Mouse (Mus musculus) left cerebral cortex, adult 18-20 months (tissue): ENCODE results near the gene 2410004B18Rik. TPM values are rescaled to one million over a fixed set of nuclear protein-coding genes. Genes with fewer than 3 reads are reported as not detected.
"Not testable (repeated sequence)": the region's sequence is repeated elsewhere in the genome, so short reads cannot be mapped to it uniquely, and the experiment has no call there.

Experiments
- DNase-seq, 2 experiments: peaks; one replicate each; pipeline ENCODE4 v3.0.0; 2021 to 2022; ENCODE audit warnings: low spot score in 2 of 2, mixed read lengths in 1 of 2
- long read RNA-seq, 2 experiments: library from polyadenylated mRNA; stranded (forward); transcript quantifications; one replicate each; pipeline ENCODE4 v2.0.0; 2021
- total RNA-seq, 2 experiments: library from RNA; stranded (reverse); gene quantifications; 2 replicates each; pipeline ENCODE4 v1.2.3; 2021

Gene 2410004B18Rik
- 10 to 100 TPM; 38.6 to 38.9 TPM for total RNA-seq
- long read RNA-seq, experiment 1, transcript 2410004B18Rik-207 (3 exons, 724 nt), result minor isoform, 15 of 95 reads
- long read RNA-seq, experiment 1, transcript 2410004B18Rik-201 (3 exons, 1,547 nt), result major isoform, 64 of 95 reads
- long read RNA-seq, experiment 1, transcript 2410004B18Rik-202 (4 exons, 1,644 nt), result minor isoform, 11 of 95 reads
- long read RNA-seq, experiment 1, partial matches to known transcripts, result 3 of 95 reads
- long read RNA-seq, experiment 1, other reads (novel, unspliced or antisense), result 0 of 95 reads
- long read RNA-seq, experiment 2, transcript 2410004B18Rik-202 (4 exons, 1,644 nt), result minor isoform, 5 of 56 reads
- long read RNA-seq, experiment 2, transcript 2410004B18Rik-201 (3 exons, 1,547 nt), result major isoform, 43 of 56 reads
- long read RNA-seq, experiment 2, partial matches to known transcripts, result 3 of 56 reads
- long read RNA-seq, experiment 2, other reads (novel, unspliced or antisense), result 0 of 56 reads

DNA sequence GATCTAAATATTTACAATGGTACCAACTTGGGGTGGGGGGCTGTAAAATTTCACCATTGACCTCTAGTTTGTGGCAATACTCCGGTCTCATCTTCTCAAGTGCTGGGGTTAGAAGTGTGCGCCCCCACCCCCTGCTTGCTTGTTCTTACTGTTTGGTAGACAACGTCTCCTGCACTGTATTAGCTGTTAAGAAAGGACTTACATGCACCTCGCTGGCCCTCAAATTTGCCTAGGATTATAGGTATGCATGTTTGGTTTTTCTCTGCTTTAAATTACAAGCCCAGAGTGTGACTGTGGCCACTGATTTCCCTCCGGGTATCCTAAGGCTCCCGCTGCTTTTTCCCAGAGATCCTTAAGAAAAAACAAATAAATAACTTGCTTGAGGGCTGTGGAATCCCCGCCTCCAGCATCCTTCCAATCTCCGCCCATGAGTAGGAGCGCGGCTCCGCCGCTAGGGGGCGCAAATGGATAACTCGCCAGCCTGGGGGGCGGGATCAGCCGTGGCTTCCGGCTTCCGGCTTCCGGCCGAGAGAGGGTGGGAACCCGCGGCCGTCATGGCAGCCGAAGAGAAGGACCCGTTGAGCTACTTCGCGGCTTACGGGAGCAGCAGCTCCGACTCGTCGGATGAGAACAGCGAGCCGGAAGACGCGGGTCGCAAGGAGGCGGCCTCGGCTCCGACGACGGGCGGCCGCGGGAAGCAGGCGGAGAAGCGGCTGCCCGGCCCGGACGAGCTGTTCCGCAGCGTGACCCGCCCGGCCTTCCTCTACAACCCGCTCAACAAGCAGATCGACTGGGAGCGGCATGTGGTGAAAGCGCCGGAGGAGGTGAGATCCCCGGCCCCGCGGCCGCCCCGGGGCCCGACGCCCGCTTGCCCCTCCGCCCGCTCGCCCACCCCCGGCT is at the start of gene 2410004B18Rik:
TSS of gene 2410004B18Rik (plus strand) at position 510 of the 900 bp plus-strand sequence.
- DNase-seq, result peak; percentile 91 to 92

DNA sequence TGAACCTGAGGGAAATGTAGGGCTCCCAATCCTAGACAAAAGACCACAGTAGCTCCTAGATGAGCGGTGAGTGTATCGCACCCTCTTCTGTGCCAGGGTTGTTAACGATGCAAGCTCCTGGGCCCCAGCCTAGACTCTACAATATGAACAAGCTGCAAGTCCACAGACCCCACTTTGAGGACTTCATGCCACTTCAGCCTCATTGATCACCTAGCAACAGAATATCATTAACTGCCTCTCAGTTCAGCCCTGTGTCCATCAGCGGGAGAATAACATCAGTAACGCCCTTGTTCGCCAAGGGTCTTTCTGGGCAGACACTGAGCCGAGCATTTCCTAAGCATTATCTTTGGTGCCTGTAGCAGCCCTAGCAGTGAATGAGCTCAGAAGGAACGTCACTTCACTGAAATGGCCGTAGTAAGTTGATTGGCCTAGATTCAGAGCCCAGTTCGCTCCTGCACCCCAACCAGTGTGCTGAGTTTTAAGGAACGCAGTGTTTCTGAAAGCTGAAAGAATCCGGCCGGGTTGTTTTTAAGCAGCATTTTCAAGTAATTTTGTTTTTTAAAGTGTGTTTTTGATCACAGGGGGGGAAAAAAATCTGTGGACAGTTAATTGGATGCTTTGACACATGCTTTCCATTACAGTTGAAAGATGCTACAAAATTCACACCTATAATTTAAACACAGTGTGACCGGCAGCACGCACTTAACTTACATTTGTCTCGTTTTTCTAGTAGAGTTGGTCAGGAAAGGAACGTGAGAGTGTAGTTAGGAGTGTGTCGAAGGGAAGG is 47.3 kb upstream of the 2410004B18Rik start:
- peak in 1 of 2 experiments; percentile 7 for DNase-seq

DNA sequence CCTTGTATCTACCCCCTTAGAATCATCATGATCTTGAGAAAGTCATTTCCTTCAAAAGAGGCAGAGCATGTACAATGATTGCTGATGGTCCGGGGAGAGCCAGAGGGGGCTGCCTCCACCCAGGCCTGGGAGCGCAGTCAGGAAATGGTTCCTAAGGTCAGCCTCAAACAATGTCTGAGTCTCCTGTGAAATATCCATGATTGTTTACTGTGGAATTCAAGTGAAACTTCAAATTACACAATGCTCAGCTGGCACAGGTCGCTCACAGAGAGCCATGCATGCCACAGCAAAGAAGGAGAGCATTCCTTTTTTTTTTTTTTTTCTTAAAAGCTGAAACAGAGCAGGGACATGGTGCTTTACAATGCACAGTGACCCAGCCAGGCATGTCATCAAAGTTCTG is 45.4 kb upstream of the 2410004B18Rik start:
- DNase-seq, result no peak

DNA sequence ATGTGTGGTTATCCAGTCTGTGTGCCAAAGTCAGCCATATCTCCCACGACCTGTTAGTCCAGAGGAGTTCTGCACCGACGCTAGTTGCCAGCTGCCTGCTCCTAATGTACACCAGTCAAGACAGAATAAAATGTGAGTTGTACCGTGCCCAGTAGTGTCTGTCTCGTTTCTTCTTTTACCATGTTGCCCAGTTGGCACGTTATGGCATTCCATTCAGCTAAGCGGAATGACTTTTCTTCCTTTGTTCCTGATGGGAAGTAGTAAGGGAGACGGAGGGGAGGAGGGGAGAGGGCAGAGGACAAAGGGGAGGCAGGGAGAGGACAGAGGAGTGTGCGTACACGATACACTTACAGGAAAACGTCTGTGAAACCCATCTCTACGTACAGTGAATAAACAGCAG is 43.7 kb upstream of the 2410004B18Rik start:
- no peak for DNase-seq

DNA sequence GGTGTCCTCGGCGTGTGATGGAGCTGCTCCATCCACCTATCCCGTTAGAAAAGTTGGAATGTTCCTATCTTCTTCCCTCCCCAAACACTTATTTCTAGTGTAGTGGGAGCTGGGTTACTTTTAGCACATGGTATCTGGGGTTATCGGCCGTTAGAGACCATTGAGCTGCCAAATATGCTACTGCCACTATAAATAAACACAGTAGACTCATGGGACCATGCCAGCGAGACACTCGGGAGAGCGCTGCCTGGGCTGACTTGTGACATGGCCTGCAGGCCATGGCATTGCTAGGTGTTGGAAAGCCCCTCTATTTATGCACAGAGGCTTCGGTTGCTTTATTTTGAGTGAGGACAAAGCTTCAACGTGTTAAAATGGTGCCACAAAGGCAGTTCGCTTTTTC is 40.1 kb upstream of the 2410004B18Rik start:
- no peak for DNase-seq

DNA sequence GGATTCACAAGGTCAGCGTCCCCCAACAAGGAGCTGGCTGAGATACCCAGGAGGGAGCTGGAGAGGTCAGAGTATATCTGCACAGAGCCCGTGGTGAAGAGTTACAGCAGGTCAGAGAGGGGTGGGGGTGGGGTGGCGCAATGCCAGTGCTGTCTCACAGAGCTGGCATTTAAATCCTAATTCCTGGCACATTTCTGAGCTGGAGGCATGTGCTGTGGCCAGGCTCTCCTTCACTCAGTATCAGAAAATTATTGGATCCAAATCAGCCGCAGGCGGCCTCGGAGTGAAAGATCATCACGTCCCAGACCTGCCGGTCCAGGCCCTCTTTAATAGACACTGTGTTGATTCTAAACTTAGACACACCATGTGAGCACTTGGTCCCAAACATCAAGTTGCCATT is 38.0 kb upstream of the 2410004B18Rik start:
- no peak for DNase-seq

DNA sequence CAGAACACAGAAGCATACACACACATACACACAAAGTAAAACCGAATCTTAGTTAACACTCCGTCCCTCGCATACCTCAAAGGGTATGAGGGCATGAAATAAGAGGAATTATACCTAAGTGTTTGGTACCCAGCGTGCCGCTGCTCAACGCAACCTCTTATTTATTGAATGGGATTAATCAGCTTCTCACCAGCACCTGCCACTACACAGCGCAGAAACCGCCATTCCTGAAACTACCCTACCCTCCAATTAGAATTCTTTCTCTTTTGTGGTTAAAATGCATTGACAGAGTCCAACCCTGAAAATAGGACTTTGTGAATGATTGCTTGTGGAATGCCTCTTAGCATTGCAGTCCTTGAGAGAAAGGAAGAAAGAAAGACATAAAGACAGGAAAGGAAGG is 34.3 kb upstream of the 2410004B18Rik start:
- no peak for DNase-seq

DNA sequence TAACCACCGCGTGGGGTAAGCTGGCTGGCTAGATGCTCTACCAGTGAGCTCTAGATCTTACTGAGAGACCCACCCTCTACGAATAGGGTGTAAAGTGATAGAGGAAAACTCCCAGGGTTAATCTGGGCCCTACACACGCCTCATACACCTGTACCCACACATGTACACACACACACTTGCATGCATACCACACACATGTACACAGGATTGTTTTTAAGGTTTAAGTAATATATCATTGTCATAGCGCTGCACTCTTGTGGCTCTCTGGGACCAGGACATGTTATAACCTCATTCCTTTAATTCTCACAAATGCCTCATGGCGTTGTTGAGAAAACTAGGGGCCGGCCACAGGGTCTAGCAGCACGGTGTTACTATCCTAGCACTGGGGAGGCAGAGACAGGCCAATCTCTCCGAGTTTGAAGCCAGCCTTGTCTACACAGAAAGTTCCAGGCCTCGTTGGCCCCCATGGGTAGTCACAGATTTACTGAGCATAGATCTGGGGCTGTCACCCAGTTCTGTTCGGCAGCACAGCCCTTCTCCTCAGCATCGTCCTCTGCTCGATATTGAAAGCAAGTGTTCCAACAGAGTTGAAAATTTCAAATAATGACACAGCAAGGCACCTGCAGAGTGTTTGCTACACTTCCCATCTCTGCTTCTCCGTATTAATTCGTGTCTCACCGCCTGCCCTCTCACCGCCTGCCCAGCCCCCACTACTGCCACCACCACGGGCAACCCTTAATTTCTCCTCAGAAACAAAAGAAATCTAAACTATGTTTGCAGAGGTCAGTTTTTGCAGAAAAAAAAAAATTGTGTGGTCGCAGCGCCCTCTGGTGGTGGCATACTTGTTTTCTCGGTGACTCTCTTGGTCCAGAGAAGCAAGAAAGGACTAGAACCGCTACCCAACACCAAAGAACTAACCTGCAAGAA is 32.7 kb upstream of the 2410004B18Rik start:
- DNase-seq, result peak; percentile 65 to 78

DNA sequence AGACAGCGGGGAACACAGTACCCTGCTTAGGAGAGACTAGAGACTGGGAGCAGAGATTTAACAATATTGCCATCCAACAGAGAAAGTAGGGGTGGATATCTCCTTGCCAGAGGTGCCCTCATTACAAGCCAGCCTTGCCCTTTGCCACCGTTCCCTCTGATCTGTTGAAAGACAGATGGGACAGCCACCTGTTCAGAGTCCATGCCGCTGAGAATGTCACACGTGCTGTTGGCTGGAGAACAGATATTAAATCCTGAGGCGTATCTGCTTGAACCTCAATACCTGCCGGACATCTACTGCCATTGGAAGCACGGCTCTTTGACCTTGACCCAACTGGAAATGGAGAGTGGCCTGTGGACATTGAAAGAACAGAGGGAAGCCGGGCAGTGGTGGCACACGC is 31.2 kb upstream of the 2410004B18Rik start:
- no peak for DNase-seq

DNA sequence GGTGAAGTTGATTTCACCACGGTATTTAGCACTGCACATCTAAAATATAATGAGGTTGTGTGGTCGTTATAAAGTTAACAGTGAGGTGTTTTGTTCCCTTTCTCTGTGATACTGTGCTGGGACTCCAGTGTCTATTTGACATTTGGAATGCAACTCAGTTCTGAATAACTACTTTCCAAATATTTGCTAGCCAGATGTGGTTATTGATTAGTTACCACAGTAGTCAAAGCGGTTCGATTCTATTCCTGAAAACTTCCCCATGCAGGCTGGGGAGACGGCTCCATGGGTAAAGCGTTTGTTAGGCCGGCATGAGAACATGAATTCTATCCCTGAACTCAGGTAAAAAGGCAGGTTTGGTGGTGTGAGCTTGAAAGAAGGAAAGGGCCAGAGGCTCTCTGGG is 25.3 kb upstream of the 2410004B18Rik start:
- no peak for DNase-seq

DNA sequence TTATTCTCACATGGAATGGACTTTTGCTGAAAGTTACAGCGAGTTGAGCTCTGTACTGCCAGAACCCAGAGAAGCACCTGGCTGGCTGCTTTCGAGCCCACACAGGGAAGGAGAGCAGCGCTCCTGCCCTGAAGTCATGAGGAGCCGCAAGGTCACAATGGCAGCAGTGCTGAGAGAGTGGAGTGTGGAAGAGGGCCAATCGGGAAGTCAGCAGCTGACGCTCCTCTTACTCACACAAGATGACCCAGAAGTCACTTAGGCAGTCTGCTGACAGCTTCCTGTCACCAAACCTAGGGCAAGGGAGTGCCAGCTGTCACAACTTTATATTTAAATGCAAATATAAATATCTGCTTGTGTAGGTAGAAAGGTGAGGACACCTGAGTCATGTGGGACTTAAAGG is 24.6 kb upstream of the 2410004B18Rik start:
- DNase-seq, result no peak

DNA sequence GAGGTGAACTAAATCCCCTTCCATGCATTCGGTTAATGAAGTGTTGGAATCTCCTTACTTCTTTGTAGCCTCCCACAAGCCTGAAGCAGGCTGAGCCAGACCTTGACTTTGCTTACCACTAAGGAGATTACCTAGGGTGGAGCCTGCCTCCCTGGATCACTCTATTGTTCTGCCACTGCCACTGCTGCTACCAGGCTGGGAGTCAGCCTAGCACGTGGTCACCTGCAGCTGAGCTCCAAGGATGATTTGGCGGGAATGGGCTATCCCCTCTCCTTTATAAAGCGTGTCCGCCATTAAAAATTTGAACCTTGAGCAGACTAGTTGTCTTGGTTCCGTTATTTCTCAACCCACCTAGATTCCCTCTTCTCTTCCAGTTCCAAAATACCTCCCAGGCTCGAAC is 23.9 kb upstream of the 2410004B18Rik start:
- not testable (repeated sequence) for DNase-seq

DNA sequence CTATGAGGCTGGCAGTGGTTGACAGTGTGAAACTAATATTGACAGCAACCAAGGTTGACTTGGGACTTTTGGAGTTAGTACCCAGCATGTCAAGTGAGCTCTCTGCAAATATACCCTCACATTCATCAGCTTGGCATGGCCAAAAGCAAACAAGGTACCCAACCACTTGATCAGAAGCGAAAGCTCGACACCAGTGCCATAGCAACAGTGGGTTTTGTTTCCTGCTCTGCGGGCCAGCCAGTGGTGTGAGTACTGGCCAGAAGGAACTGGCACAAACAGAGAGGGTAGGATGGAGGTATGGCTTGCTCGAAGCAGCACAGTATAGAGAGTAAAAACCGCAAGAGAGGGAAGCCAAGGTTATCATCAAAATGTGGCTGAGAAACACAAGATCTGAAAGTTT is 21.4 kb upstream of the 2410004B18Rik start:
- no peak for DNase-seq

DNA sequence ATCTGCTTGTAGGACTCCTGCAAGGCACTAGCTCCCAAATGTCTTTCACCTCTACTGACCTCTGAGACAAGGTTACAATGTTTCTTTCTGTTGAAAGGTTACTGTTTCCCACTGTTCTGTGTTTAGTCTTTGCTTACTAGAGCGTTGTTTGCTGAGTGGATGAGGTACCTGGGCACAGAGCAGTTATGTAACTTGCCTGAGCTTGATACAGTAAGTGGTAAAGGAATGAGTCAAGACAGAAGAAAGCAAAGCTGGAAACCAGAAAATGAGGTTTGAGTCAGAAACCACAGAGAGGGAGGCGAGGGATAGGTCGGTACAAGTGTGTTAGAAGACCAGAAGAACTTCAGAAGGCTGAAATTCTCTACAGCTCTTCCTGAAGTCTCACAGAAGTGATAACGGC is 21.0 kb upstream of the 2410004B18Rik start:
- DNase-seq, result no peak

DNA sequence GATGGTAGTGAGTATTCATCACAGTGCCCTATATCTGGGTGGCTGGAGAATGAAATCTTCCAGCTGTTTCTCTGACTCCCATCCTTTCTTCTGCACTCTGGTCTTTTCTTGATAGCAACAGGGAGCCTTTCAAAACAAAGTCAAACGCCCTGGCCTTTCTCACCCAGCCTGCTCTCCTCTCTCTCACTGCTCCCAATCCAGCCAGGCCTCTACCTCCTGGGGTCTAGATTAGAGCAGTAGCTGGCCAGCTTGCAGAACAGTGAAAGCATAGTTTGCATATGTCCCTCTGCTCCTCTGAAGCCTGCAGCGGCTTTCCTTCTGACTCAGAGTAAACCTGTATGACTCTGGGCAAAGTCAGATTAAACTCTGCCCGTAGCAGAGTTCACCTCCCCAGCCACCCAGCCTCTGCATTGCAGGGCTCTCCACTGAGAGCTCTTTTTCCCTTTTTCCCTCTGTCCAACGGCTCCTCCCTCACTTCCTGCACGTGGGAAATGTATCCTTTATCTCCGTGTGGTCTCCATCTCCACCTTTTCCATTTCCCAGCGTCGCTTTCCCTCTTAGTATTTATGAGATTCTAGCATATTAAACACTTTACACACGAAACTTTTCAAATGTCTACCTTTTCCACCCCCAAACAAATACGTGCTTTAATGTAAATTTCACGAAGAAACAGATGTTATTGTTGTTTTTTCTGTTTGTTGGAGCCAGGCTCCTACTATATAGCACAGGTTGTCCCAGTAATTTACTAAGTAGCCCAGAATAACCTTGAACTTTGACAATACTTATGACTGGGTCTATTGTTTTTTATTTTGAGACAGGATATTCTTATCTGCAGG is 15.6 kb upstream of the 2410004B18Rik start, which contains the start of gene Bcl10:
TSS of gene Bcl10 (plus strand) at position 786 of the 836 bp plus-strand sequence.
- DNase-seq, result no peak

DNA sequence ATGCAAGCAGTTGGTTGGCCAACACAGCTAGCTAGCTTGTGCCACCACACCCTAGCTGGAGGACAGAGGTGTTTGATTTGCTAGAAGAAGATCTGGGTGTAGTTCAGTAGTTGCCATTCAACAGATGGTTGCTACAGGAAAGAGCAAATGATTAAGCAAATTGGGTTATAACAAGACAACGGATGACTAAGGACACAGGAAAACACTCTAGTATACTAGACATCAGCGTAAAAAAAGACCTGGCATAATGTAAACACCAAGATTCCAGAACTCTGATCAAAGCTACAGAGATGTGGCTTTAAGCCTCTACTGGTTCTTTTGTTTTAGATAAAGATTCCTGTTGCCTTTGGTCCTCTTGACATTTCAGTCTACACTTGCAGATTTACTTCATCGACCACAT is 14.8 kb upstream of the 2410004B18Rik start:
- no peak for DNase-seq

DNA sequence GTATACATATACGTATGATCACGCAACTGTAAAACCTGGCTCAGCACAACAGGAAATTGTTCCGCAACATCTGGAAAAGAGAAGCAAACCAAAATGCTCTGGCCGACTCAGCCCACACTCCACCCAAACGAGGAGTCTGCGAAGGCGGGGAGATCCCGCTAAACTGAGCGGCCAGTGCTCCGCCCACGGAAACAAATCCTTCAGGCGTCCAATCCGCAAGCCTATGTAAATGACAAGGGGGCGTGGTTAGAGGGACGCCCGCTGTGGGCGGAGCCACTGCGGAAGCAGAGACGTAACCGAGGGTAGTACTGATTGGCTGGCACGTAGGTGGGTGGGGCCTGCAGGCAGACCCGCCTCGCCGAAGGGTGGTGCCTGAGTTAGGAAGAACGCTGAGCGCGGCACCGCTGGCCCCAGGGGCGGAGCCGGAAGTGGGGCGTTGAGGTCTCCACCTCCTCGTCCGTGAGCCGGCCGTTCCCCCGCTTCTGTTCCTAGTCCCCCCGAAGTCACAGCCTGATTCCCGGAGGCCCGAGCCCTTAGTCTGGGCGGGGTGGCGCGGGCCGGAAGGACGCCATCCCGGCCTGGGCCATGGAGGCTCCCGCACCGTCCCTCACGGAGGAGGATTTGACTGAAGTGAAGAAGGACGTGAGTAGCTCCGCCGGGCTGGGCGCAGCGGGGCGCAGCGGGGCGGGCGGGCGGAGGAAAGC is 13.8 kb upstream of the 2410004B18Rik start:
- peak; percentile 97 to 99 for DNase-seq

DNA sequence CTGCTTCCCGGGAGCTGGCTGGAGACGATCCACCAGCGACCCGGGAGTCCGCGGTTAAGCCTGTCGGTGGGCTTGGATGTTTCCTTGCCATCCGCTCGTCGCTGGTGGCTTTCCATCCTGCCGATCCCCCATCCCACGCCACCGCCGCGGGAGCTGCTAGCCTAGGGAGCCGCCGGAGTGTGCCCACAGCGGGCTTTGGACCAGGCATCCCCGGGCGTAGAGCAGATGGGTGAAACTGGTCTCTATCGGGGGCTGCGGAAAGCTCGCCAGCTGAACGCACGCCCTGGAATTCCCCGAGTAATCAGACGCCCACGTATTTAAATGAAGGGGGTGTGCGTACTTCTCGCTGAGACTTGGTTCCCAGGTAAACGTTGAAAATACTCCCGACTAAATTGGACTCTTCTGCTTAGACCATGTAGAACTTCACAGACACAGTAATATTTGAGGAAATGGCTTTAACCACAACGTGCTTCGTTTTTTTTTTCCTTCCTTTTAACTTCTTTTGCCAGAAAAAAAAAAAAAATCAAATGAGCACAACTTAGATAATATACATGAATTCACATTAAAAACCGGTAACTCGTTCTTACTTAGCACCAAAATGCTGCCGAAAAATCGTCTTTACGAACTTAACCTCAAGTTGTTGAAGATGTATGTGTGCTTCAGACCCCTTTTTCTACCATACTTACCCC is 13.0 kb upstream of the 2410004B18Rik start:
- peak; percentile 40 to 51 for DNase-seq
